Mouse (Mus musculus) gastrocnemius, adult 2 months (tissue): ENCODE data around the gene Calcoco2. TPM values are rescaled to one million over a fixed set of nuclear protein-coding genes. Genes with fewer than 3 reads are reported as not detected.
A peak's percentile ranks its signal among the peaks of the same experiment; 100 is the strongest.
"Not testable (repeated sequence)": the region's sequence is repeated elsewhere in the genome, so short reads cannot be mapped to it uniquely, and the experiment has no call there.

Source experiments
- DNase-seq: peaks from one replicate; pipeline ENCODE4 v3.0.0; 2022
- H3K27ac ChIP-seq: fragments of 200-600 bp; 2 replicates; pipeline ENCODE4 v1.8.1; 2022; ENCODE audit warnings: mild to moderate bottlenecking
- H3K4me3 ChIP-seq: fragments of 200-600 bp; 2 replicates; pipeline ENCODE4 v1.8.1; 2022; ENCODE audit warnings: mild to moderate bottlenecking, moderate library complexity
- CTCF ChIP-seq: fragments of 200-600 bp; IDR thresholded peaks from 2 replicates; pipeline ENCODE4 v1.8.1; 2022; ENCODE audit warnings: antibody characterized with exemption, mild to moderate bottlenecking, moderate library complexity
- intact Hi-C: fragments of 180-260 bp; cut with DNase I; formaldehyde crosslinking; loops from one replicate; pipeline ENCODE4 v1.15.1; 2025
- total RNA-seq, 2 experiments: library from RNA; stranded (reverse); gene quantifications; 2 replicates each; pipeline ENCODE4 v1.2.3; 2021

The Calcoco2 gene
- total RNA-seq, 2 experiments from 2014 or later = not detected

GRCm38 (mm10) chr11:96115416-96115815 is 3.7 kb upstream of the Calcoco2 start:
- DNase-seq = no peak
- no peak for TF ChIP-seq CTCF
- intact Hi-C loops = no loop called here

GRCm38 (mm10) chr11:96114077-96114476 is 2.3 kb upstream of the Calcoco2 start:
- no peak overlapping the region for H3K27ac ChIP-seq
- H3K4me3 ChIP-seq = no peak overlapping the region
- DNase-seq = no peak
- intact Hi-C loops = no loop called here
- TF ChIP-seq CTCF = no peak

More at GRCm38 (mm10) chr11:96115416-96115815, 3.7 kb upstream of the Calcoco2 start:
- no peak overlapping the region for H3K27ac ChIP-seq
- no peak overlapping the region for H3K4me3 ChIP-seq

- peak; percentile 10; the same call in 1 of the 2 replicates for TF ChIP-seq CTCF
- H3K4me3 ChIP-seq, intact Hi-C loops, H3K27ac ChIP-seq, DNase-seq: not testable (repeated sequence)
These were observed 814 bp downstream of the Calcoco2 start for GRCm38 (mm10) chr11:96110950-96111349.

GRCm38 (mm10) chr11:96108376-96108775 is 3.4 kb downstream of the Calcoco2 start:
- no peak overlapping the region for H3K4me3 ChIP-seq
- no peak overlapping the region for H3K27ac ChIP-seq
- intact Hi-C loops = no loop called here
- TF ChIP-seq CTCF = no peak
- no peak for DNase-seq

GRCm38 (mm10) chr11:96093361-96093760 is 18.4 kb downstream of the Calcoco2 start:
- Histone ChIP-seq H3K27ac (peak overlapping the region; percentile 79), H3K4me3 (no peak overlapping the region; the same call in 1 of the 2 replicates)
- DNase-seq = peak; percentile 53
- intact Hi-C loops = loop anchor here (1.0 to 2.0 kb wide), 2 partner anchors 34 to 141 kb away; no protein-coding TSS in a partner anchor
- TF ChIP-seq CTCF = peak; percentile 95

- no peak for TF ChIP-seq CTCF
- DNase-seq = peak; percentile 59
- peak overlapping the region; percentile 2; the same call in 1 of the 2 replicates for H3K4me3 ChIP-seq
- intact Hi-C loops = loop anchor here (1.0 to 2.0 kb wide), 2 partner anchors 35 to 142 kb away; no protein-coding TSS in a partner anchor
- H3K27ac ChIP-seq = peak overlapping the region; percentile 79
These were observed 19.0 kb downstream of the Calcoco2 start for GRCm38 (mm10) chr11:96092674-96093291.

- intact Hi-C loops = no loop called here
- peak; percentile 42; the same call in 1 of the 2 replicates for TF ChIP-seq CTCF
- no peak overlapping the region for H3K4me3 ChIP-seq
- H3K27ac ChIP-seq = no peak overlapping the region
- no peak for DNase-seq
These were observed 20.7 kb downstream of the Calcoco2 start for GRCm38 (mm10) chr11:96091073-96091472.

GRCm38 (mm10) chr11:96087981-96088380 is 23.8 kb downstream of the Calcoco2 start:
- DNase-seq = no peak
- Histone ChIP-seq H3K4me3 (no peak overlapping the region), H3K27ac (no peak overlapping the region)
- no peak for TF ChIP-seq CTCF
- intact Hi-C loops = no loop called here

GRCm38 (mm10) chr11:96082682-96083081 is 29.1 kb downstream of the Calcoco2 start:
- no peak for TF ChIP-seq CTCF
- intact Hi-C loops = no loop called here
- peak; percentile 57 for DNase-seq
- Histone ChIP-seq H3K27ac (no peak overlapping the region), H3K4me3 (no peak overlapping the region)

GRCm38 (mm10) chr11:96080736-96081135 is 31.0 kb downstream of the Calcoco2 start:
- intact Hi-C loops = no loop called here
- no peak overlapping the region for H3K27ac ChIP-seq
- no peak overlapping the region for H3K4me3 ChIP-seq
- no peak for TF ChIP-seq CTCF
- DNase-seq = no peak

GRCm38 (mm10) chr11:96076221-96077105 is 35.3 kb downstream of the Calcoco2 start:
- peak overlapping the region; percentile 80 for H3K4me3 ChIP-seq
- no peak for TF ChIP-seq CTCF
- intact Hi-C loops = loop anchor here (10.0 kb wide), 1 partner anchor 412 kb away; the partner anchor contains the start of gene Phb
- peak overlapping the region; percentile 95 for H3K27ac ChIP-seq
- no peak for DNase-seq

GRCm38 (mm10) chr11:96075509-96076220 is 36.1 kb downstream of the Calcoco2 start, which contains the start of gene Atp5g1:
Atp5g1 (minus strand) TSS chr11:96075670.
- Histone ChIP-seq H3K4me3 (peak within 1 kb of the TSS; percentile 95), H3K27ac (peak within 1 kb of the TSS; percentile 98)
- peak; percentile 98 for DNase-seq
- 0 out of 2 replicates have a peak, but pooled peaks have one; percentile 1 for TF ChIP-seq CTCF
- intact Hi-C loops = loop anchor here (10.0 kb wide), 1 partner anchor 411 kb away; the partner anchor contains the start of gene Phb
